Mouse (Mus musculus) neural tube, embryonic 11.5 days (tissue): ENCODE measurements around the gene Abcb1b. TPM values are rescaled to one million over a fixed set of nuclear protein-coding genes. Genes with fewer than 3 reads are reported as not detected.

Experiments used
- ATAC-seq: fragments of 200-750 bp; cut with Nextera tagmentation; 2 replicates; pipeline ENCODE4 v1.8.0; 2017; ENCODE audit warnings: moderate number of reproducible peaks, mild to moderate bottlenecking, moderate TSS enrichment, moderate library complexity; ENCODE audit not compliant: insufficient read depth, low FRiP score, low TSS enrichment
- DNase-seq: peaks from one replicate; pipeline ENCODE4 v3.0.0-alpha.2; 2015; ENCODE audit warnings: low spot score
- H3K27ac ChIP-seq: fragments of 300-500 bp; sonication (generic); 2 replicates; pipeline ENCODE4 v1.5.1; 2014; ENCODE audit warnings: low read depth, mild to moderate bottlenecking, low read length
- H3K27me3 ChIP-seq: fragments of 300-500 bp; sonication (generic); 2 replicates; pipeline ENCODE4 v1.6.1; 2014; ENCODE audit warnings: mild to moderate bottlenecking, low read length, mixed read lengths; ENCODE audit not compliant: control insufficient read depth, insufficient read depth
- H3K36me3 ChIP-seq: fragments of 300-500 bp; sonication (generic); 2 replicates; pipeline ENCODE4 v1.6.1; 2014; ENCODE audit warnings: mild to moderate bottlenecking, low read length, moderate library complexity, mixed read lengths; ENCODE audit not compliant: control insufficient read depth, insufficient read depth
- H3K4me1 ChIP-seq: fragments of 300-500 bp; sonication (generic); 2 replicates; pipeline ENCODE4 v1.6.1; 2014; ENCODE audit warnings: low read length, mixed read lengths; ENCODE audit not compliant: control insufficient read depth, insufficient read depth
- H3K4me2 ChIP-seq: fragments of 300-500 bp; sonication (generic); 2 replicates; pipeline ENCODE4 v1.6.1; 2014; ENCODE audit warnings: low read depth, mild to moderate bottlenecking, moderate library complexity
- H3K4me3 ChIP-seq: fragments of 300-500 bp; sonication (generic); 2 replicates; pipeline ENCODE4 v1.5.1; 2014; ENCODE audit warnings: low read depth, low read length
- H3K9ac ChIP-seq: fragments of 300-500 bp; sonication (generic); 2 replicates; pipeline ENCODE4 v1.6.1; 2014; ENCODE audit warnings: mild to moderate bottlenecking, low read length
- H3K9me3 ChIP-seq: fragments of 300-500 bp; sonication (generic); 2 replicates; pipeline ENCODE4 v1.6.1; 2016; ENCODE audit warnings: low read length; ENCODE audit not compliant: control insufficient read depth
- WGBS: fragments of 180-500 bp; shearing (Covaris S2); extraction: QIAGEN DNeasy Blood & Tissue Kit; methylation state at CpG from one replicate; pipeline ENCODE4 v1.1.7; 2014; 5-methylcytosine and 5-hydroxymethylcytosine counted together
- polyA plus RNA-seq: library from polyadenylated mRNA; unstranded; fragments of >200 nt; fragmentation: Nextera tagmentation; extraction: Ambion mirVana; gene quantifications from 2 replicates; pipeline ENCODE4 v1.2.1, GENCODE M21; 2014

The Abcb1b gene
- polyA plus RNA-seq, 1 experiment from 2014 or later: 1.2 TPM

DNA sequence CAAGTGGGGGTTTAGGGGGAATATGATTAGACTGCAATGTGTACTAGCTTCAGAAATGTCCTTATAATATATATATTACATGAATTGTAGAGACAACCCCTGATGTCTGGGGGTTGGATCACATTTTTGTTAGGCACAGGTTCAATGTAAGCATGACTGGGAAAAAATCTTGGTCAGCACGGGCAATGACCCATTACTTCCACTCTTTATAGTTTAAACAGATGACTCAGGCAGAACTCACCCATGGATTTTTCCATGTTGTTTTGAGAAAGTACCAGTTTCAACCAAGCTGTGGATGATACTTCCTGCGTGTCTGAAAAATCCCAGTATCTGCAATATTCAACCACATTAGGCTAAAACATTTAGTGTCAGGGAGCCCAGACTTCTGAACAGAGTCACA, 79.1 kb downstream of the Abcb1b start:
- Histone ChIP-seq H3K4me3 (no peak overlapping the region), H3K27ac (no peak overlapping the region), H3K9me3 (no peaks in the 10 kb centered on the region), H3K36me3 (no peaks in the 10 kb centered on the region), H3K4me2 (no peak overlapping the region), H3K27me3 (no peaks in the 10 kb centered on the region), H3K4me1 (no peaks in the 10 kb centered on the region), H3K9ac (no peak overlapping the region)
- DNase-seq: no peak
- ATAC-seq: no peak
- 79% methylated on average over 2 of the region's 2 CpGs for WGBS

GRCm38 (mm10) chr5:8877800-8878199, 79.9 kb downstream of the Abcb1b start:
- ATAC-seq: no peak
- no peak overlapping the region for H3K27ac ChIP-seq
- WGBS: 75% methylated on average over 5 of the region's 5 CpGs

GRCm38 (mm10) chr5:8885837-8886236, 87.9 kb downstream of the Abcb1b start:
- 79% methylated on average over 2 of the region's 2 CpGs for WGBS
- DNase-seq (no peak), ATAC-seq (no peak)
- H3K4me2 ChIP-seq: no peak overlapping the region
- no peaks in the 10 kb centered on the region for H3K9me3 ChIP-seq
- no peaks in the 10 kb centered on the region for H3K36me3 ChIP-seq
- no peaks in the 10 kb centered on the region for H3K4me1 ChIP-seq
- no peaks in the 10 kb centered on the region for H3K27me3 ChIP-seq
- no peak overlapping the region for H3K27ac ChIP-seq
- H3K4me3 ChIP-seq: no peak overlapping the region
- H3K9ac ChIP-seq: no peak overlapping the region

More at GRCm38 (mm10) chr5:8877800-8878199, 79.9 kb downstream of the Abcb1b start:
- H3K9me3 ChIP-seq: no peaks in the 10 kb centered on the region
- DNase-seq: no peak
- no peak overlapping the region for H3K4me2 ChIP-seq
- H3K36me3 ChIP-seq: no peaks in the 10 kb centered on the region
- H3K4me3 ChIP-seq: no peak overlapping the region
- no peaks in the 10 kb centered on the region for H3K27me3 ChIP-seq
- H3K9ac ChIP-seq: no peak overlapping the region
- H3K4me1 ChIP-seq: no peaks in the 10 kb centered on the region

- ATAC-seq: peak; percentile 89
- H3K36me3 ChIP-seq: no peaks in the 10 kb centered on the region
- DNase-seq: peak; percentile 80
- H3K4me1 ChIP-seq: no peaks in the 10 kb centered on the region
- no peak within 1 kb of the TSS for H3K27ac ChIP-seq
- 0 out of 2 replicates have a peak, but pooled peaks cover 3% of the 10 kb centered on the region for H3K27me3 ChIP-seq
- peak within 1 kb of the TSS; percentile 70 for H3K9ac ChIP-seq
- H3K4me2 ChIP-seq: peak within 1 kb of the TSS; percentile 87
- WGBS: under 1% methylated on average over 65 of the region's 65 CpGs
- H3K9me3 ChIP-seq: no peaks in the 10 kb centered on the region
- peak within 1 kb of the TSS; percentile 60 for H3K4me3 ChIP-seq
These were observed 95.6 kb downstream of the Abcb1b start, which contains the start of gene Abcb4 for GRCm38 (mm10) chr5:8893300-8894103. Gene Abcb4 (plus strand): TSS chr5:8893717.

GRCm38 (mm10) chr5:8894104-8894425, 96.1 kb downstream of the Abcb1b start:
- Histone ChIP-seq H3K27ac (no peak overlapping the region), H3K9ac (peak overlapping the region; percentile 70), H3K4me1 (no peaks in the 10 kb centered on the region)

DNA sequence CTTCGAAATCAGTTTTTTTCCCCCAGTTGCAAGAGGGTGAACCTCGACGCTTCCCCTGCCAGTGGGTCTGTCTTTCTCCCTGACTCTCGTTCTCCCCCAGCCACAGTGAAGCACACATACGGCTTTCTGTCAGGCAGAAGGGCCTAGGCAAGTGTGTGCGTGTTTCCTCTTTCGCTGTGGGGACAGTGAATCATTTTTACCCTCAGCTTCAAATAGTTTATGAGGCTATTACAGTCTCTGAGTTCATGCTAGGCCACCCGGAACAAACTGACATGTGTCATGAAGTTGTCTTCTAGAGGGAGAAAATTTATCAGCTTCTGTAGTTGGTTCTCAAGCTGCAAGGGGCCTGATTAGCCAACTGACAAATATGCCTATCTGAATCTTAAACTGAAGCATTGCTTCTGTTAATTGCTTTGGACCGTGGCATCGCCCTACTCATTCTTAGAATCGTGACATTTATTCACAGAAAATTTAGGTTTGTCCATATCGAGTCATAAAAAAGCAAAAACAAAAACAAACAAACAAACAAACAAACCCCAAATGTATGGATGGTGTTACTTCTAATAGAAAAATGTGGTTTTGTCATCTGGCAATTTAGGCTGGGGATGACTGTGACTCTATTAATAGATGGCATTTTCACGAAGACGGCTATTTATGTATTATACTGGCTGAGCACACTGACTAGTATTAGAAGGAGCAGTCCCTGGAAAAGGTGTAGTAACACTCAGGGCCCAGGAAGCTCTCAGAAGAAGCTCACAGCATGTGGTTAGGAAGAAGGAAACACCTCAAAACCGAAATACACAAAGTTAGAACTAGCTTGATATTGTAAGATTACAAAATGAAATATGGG, 96.9 kb downstream of the Abcb1b start:
- no peak overlapping the region for H3K27ac ChIP-seq
- no peaks in the 10 kb centered on the region for H3K36me3 ChIP-seq
- no peak overlapping the region for H3K4me2 ChIP-seq
- no peaks in the 10 kb centered on the region for H3K9me3 ChIP-seq
- H3K4me1 ChIP-seq: no peaks in the 10 kb centered on the region
- DNase-seq (no peak), ATAC-seq (no peak)
- H3K27me3 ChIP-seq: 0 out of 2 replicates have a peak, but pooled peaks cover 3% of the 10 kb centered on the region
- WGBS: 70% methylated on average over 15 of the region's 15 CpGs
- H3K4me3 ChIP-seq: no peak overlapping the region
- no peak overlapping the region for H3K9ac ChIP-seq

More at GRCm38 (mm10) chr5:8894104-8894425, 96.1 kb downstream of the Abcb1b start:
- 13% methylated on average over 15 of the region's 15 CpGs for WGBS
- Histone ChIP-seq H3K27me3 (0 out of 2 replicates have a peak, but pooled peaks cover 3% of the 10 kb centered on the region), H3K36me3 (no peaks in the 10 kb centered on the region), H3K4me2 (peak overlapping the region; percentile 87), H3K9me3 (no peaks in the 10 kb centered on the region), H3K4me3 (peak overlapping the region; percentile 60)
- no peak for DNase-seq
- ATAC-seq: no peak; the same call in 1 of the 2 replicates

DNA sequence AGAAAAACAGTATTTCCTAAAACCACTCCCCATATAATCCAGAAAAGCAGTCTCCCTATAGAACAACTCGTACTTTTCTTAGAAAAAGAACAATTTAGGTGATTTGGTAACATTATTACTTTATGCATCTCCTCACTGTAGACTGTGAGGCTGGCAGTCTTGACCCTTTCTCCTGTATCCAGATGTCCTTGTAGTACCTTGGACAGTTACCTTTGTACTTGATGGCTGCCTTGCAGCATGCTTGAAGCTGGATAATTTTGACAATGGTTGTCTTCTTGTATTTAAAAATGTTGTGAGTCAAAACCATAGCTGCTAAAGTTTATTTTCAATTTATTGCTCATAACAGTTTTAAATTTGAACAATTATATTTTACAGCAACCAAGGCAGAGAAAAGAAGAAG, 98.3 kb downstream of the Abcb1b start:
- Histone ChIP-seq H3K27ac (no peak overlapping the region), H3K4me3 (no peak overlapping the region), H3K36me3 (no peaks in the 10 kb centered on the region), H3K4me1 (no peaks in the 10 kb centered on the region), H3K4me2 (no peak overlapping the region), H3K9ac (no peak overlapping the region), H3K9me3 (no peaks in the 10 kb centered on the region), H3K27me3 (0 out of 2 replicates have a peak, but pooled peaks cover 3% of the 10 kb centered on the region)
- ATAC-seq (no peak), DNase-seq (no peak)
- WGBS: 77% methylated on average over 1 of the region's 1 CpGs

GRCm38 (mm10) chr5:8898246-8898645, 100.3 kb downstream of the Abcb1b start:
- H3K9ac ChIP-seq: no peak overlapping the region
- H3K9me3 ChIP-seq: no peaks in the 10 kb centered on the region
- no peaks in the 10 kb centered on the region for H3K36me3 ChIP-seq
- no peaks in the 10 kb centered on the region for H3K27me3 ChIP-seq
- ATAC-seq (no peak), DNase-seq (no peak)
- no peak overlapping the region for H3K27ac ChIP-seq
- WGBS: 85% methylated on average over 3 of the region's 3 CpGs
- no peaks in the 10 kb centered on the region for H3K4me1 ChIP-seq
- no peak overlapping the region for H3K4me3 ChIP-seq
- no peak overlapping the region for H3K4me2 ChIP-seq
